Mouse (Mus musculus): ENCODE measurements at regions not wholly inside any gene's neighbourhood (a gene's known extent, or its start where the extent isn't known, plus 50 kb on each side); places are given as distances from the start of the nearest gene placed in this dataset.
A peak's percentile ranks its signal among the peaks of the same experiment; 100 is the strongest.

- no peak for DNase-seq (ENCODE audit: low read depth, low spot score)
These were observed 51.3 kb upstream of the Tank start for GRCm38 (mm10) chr2:61527127-61527526.

DNA sequence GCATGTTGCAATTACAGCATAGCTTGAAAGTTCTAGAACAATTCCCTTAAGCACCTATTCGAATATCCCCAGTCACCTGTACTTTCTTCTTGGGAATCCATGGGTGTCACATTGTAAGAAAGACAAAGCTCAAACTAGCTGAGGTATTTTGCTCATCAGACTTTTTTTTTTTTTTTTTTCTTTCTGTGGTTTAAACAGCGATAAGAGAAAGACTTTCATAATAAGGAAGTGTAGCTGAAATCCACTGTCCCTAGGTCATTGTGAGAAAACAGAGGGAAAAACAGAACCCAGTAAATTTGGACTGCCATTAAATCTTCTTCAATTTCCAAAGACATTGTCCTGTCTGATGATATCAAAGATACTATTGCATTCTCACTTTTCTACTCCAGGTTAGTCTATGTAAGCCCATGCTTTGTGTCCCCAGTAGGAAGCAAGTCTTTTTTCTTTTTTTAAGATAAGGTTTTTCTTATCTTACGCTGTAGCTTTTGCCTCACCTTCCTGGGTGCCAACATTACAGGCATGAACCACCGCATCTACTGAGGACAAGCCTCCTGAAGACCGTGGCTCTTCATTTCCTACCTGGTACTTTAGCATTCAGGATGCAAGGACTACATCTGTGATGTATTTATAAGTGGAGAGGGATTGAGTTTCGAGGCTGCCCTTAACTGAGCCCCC is 54.2 kb upstream of the Tank start:
- no peak for DNase-seq (ENCODE audit: low read depth, low spot score)

GRCm38 (mm10) chr2:61514445-61515123 is 63.8 kb upstream of the Tank start:
- no peak for DNase-seq (ENCODE audit: low read depth, low spot score)

DNA sequence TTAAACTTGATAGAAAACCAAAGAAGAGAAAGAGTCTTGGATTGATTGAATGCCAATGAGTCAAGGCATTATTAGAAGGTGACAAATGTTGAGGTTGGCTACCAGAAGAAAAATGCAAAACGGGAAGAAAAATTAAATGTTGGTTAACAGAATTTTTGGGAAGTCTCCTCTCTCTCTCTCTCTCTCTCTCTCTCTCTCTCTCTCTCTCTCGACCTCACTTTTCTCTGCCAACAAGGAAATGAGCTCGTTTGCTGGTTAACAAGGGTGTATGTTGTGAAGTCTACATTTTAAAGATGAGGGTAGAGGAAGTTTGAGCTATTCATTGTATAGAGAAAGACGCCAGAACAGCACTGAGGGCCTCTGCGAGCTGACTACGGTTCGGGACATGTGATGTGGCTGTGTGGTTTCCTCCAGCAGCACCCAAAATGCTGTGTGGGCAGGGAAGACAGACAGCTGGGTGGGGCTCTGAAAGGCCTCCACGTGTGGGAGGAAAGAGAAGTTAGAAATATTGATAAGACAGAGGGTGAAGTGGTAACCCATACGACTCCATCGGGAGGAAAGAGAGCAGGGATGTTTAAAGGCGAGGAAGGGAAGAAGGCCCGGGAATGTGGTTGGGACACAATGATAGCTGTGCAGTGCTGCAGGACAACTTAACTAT is 64.5 kb upstream of the Tank start:
- DNase-seq (ENCODE audit: low read depth, low spot score), result no peak

DNA sequence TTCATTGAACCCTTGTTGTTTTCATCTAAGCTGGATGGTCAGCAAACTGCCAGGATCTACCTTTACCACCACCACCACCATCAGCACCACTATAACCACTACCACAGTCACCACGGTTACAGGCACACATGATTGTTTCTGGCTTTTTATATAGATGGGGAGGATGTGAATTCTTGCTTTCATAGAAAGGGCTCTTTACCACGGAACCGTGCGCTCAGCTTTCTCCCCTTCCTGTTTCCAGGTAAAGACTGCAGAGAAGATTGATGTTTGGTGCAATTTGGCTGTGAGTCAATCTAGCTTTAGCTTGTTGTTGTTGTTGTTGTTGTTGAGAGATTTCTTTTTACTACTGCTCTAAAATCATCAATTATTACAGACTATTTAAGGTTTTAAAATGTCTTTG is 74.8 kb upstream of the Tank start:
- DNase-seq (ENCODE audit: low read depth, low spot score), result no peak

DNA sequence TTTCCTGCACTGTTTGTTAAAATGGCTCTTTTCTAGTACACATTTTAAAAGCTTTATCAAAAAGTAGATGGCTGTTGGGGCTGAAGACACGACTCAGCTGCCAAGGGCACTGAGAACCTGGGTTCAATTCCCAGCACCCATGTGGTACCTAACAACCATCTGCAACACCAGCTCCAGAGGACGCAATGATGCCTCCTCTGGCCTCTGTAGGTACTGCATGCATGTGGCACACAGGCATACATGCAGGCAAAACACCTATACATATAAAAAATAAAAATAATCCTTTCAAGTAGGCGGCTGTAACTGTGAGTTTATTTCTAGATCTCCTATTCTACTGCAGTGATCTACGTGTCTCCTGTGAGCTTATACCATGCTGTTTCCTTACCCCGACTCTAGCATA is 76.5 kb upstream of the Tank start:
- no peak for DNase-seq (ENCODE audit: low read depth, low spot score)

DNA sequence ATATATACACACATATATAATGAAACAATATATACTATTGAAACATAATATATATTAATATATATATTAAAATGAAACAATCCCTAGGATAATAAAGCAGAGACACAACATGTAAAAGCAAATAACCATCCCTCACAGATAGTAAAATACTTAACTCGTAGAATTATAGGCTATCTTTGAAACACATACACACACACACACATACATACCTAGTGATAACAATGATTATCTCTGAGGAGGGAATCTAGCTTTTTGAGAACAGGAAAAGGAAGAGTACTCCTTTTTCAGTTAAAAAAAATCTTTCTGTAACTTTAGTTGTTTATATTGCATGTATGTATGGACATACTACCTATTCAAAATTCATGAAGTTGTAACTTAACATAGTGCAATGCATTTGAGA is 79.1 kb upstream of the Tank start:
- no peak for DNase-seq (ENCODE audit: low read depth, low spot score)

DNA sequence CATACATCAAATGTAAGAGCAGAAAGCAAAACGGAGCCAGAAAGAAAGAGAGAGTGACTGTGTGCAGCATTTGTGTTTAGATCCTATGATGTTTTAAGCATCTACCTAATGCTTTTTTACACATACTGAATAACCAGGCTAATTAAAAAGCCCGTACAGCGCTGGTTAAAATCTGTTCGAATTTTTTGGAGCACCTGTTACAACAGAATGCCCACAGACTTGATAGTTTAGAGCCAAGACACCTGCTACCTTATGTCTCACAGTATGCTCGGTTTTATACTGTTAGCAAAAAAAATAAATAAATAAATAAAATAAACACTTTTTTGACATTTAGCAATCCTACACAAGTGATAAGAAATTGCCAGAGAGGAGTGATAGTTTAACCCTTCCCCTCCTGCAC is 80.5 kb upstream of the Tank start:
- DNase-seq (ENCODE audit: low read depth, low spot score), result peak; percentile 33

GRCm38 (mm10) chr2:61496968-61497367 is 81.4 kb upstream of the Tank start:
- no peak for DNase-seq (ENCODE audit: low read depth, low spot score)

GRCm38 (mm10) chr2:61493918-61494712 is 84.3 kb upstream of the Tank start:
- peak; percentile 88 for DNase-seq (ENCODE audit: low read depth, low spot score)

DNA sequence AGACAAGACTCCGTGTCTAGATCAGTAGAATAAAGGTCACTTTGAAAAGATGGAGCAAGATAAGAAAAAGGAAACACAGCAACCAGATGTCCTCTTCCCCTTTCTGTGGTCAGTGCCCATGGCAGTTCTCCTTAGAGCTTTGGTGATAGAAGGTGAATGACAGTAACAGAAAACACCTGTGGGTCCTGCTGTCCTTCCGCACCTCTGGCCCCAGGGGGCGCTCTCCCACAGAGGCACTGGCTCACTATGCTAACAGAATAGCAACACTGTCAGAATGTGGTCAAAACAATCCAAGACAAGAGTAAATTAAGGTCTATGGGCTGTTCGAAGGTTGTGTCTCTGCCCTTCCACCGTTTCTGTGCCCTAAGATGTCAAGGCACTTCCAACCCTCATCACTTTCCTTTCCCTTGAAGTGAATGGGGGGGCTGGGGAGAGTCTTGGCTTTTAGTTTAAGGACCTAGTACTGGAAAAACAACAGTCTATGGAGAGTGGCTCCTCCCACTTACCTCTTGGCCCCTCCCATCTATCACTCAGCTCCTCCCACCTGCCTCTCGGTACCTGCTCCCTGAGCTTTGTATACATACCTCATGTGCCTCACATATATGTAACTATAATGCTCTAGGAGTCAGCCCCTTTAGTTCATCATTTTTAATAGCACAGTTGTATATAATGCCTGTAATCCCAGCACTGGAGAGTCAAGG is 86.2 kb upstream of the Tank start:
- DNase-seq (ENCODE audit: low read depth, low spot score), result no peak

- peak; percentile 20 for DNase-seq (ENCODE audit: low read depth, low spot score)
These were observed 87.8 kb upstream of the Tank start for GRCm38 (mm10) chr2:61490436-61491109.

DNA sequence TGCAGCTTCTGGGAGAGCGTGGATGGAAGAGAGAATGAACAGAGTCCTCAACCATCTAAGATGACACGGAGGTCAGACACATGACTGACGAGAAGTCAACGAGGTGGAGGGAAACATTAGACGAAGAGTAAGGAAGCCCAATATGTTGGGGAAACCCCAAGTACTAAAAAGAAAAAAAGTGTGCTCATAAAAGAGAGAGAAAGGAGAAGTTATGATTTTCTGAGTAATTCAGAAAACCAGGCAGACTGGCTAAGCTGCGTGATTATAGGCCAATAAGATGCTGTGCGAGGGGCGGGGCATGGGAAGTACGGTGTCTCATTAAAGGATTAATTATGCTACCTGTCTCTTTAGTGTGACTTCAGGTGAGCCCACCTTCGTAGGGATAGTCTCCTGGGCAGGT is 88.6 kb upstream of the Tank start:
- DNase-seq (ENCODE audit: low read depth, low spot score), result no peak

DNA sequence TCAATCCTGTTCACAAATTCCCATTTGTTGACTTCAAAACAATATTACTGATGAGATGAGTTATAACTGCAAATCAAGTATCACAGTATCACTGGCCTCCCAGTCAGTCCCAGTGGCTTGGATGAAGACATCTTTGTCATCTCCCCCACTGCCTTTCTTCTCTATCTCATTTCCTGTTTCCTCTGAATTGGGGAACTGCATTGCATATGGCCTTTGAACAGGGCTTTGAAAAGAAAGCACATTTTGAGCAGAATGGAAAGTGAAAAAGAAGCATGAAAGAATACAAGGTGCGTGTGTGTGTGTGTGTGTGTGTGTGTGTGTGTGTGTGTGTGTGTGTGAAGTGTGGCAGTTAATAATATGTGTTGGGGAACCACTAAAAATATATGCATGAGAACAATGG is 94.6 kb upstream of the Tank start:
- DNase-seq (ENCODE audit: low read depth, low spot score), result no peak

DNA sequence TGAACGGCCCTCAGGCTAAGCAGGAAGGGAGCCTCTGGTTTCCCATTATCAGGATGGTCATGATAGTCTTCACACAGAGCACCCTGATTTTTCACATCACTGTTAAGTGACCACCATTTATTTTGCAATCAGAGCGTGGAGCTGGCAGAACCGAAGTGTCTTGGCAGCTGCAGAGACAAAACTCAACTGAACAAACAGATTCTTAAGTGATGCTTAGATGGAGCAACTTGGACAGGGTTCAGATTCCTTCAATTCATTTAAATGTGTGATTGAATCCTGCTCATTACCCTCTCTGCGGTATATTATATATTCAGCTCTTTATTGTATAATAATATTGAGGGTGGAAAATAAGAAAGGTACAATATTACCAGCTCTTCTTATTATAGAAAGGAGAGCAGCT is 101.7 kb upstream of the Tank start:
- DNase-seq (ENCODE audit: low read depth, low spot score), result no peak

GRCm38 (mm10) chr2:61474626-61475025 is 103.8 kb upstream of the Tank start:
- DNase-seq (ENCODE audit: low read depth, low spot score), result peak; percentile 50

DNA sequence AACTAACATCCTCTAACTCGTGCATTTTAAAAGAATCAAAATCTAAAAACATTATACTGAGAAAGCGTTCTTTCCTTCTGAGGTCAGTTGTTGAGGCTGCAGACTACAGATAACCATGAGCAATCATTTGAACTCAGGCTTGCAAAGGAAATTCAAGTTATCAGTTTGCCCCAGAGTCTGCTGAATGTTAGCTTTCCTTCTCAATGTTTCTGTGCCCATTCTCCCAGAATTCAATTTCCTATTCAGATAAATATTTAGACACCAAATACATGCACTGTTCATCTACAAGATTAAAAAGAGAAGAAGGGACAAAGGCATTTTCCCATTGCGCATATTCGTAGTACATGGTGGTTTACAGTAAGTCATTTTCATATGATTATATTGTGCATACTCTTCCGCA is 107.9 kb upstream of the Tank start:
- no peak for DNase-seq (ENCODE audit: low read depth, low spot score)

GRCm38 (mm10) chr2:61470064-61470463 is 108.3 kb upstream of the Tank start:
- no peak for DNase-seq (ENCODE audit: low read depth, low spot score)

GRCm38 (mm10) chr2:61455902-61456301 is 122.5 kb upstream of the Tank start:
- DNase-seq (ENCODE audit: low read depth, low spot score), result peak; percentile 62

GRCm38 (mm10) chr2:61454729-61455128 is 123.7 kb upstream of the Tank start:
- DNase-seq (ENCODE audit: low read depth, low spot score), result no peak

GRCm38 (mm10) chr2:61454311-61454728 is 124.1 kb upstream of the Tank start:
- peak; percentile 94 for DNase-seq (ENCODE audit: low read depth, low spot score)
